Mouse (Mus musculus) G1E (cell line): ENCODE measurements around the gene Rpn1.

Experiments
- CTCF ChIP-seq: IDR thresholded peaks from 2 replicates; pipeline ENCODE4 v1.5.1; 2012; ENCODE audit warnings: low read depth, low read length, inconsistent platforms, mixed read lengths
- GATA1 ChIP-seq: IDR thresholded peaks from 2 replicates; pipeline ENCODE4 v1.6.1; 2012; ENCODE audit warnings: borderline replicate concordance, low read length, inconsistent platforms, mixed read lengths
- GATA2 ChIP-seq: IDR thresholded peaks from 2 replicates; pipeline ENCODE4 v1.6.1; 2012; ENCODE audit warnings: low read depth, low read length, inconsistent platforms, borderline replicate concordance
- POLR2AphosphoS5 ChIP-seq: IDR thresholded peaks from 2 replicates; pipeline ENCODE4 v1.6.1; 2012; ENCODE audit warnings: low read depth, low read length, inconsistent platforms; ENCODE audit not compliant: insufficient replicate concordance
- TAL1 ChIP-seq: conservative IDR thresholded peaks from 2 replicates; pipeline ENCODE4 v1.6.1; 2012; ENCODE audit warnings: low read depth, low read length, inconsistent platforms, mixed read lengths

DNA sequence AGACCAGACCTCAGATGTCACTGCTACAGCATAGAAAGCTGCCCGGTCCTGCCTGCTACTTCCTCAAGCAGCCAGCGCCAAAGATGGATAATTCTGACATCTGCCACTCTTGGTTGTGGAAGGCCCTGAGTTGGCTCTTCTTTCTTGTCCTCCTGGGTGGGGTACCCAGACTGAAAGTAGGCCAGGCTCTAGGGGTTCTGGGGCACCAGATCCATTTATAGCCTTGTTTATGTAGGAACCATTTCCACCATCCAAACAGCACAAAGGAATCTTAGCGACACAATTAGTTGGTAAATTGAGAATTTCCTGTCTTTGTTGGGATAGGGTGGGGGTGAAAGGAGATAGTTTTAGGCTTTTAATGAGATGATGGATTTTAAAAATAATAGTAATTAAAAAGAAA lies 54.2 kb downstream of the Rpn1 start:
- TF ChIP-seq GATA1, result no peak
- no peak for TF ChIP-seq CTCF
- TF ChIP-seq TAL1, result no peak
- TF ChIP-seq POLR2AphosphoS5, result no peak
- TF ChIP-seq GATA2, result no peak
